Mouse (Mus musculus): ENCODE measurements at regions not wholly inside any gene's neighbourhood (a gene's known extent, or its start where the extent isn't known, plus 50 kb on each side); places are given as distances from the start of the nearest gene placed in this dataset.
"Not testable (repeated sequence)": the region's sequence is repeated elsewhere in the genome, so short reads cannot be mapped to it uniquely, and the experiment has no call there.

DNA sequence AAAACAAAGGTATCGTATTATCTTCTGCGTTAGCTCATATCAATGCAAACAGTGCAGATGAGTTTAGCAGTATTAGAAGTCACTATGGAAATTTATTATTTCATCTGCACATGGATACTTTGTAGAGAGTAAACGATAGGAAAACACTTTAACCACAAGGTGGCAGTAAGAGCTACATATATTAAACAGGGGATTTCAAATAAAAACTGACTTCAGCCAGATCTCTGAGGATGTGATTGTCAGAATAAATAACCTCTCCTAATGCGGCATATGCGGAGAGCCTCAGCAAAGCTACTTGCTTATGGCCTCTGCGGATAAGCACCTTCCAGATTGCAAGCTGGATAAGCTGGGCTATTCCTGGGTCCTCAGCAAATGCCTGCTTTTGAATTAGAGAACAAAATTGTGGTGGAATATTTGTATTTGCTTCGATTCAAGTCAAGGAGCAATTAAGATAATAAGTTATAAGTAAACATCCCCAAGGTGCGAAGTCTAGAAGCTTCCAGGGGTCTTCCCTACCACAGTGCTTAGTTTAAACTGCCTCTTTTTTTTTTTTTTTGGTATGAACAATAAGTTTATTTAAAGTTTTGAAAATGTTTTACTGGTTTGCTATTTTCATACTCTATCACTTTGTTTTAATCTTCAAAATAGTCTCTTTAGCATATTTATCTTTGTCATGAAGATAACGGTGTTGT is 96.8 kb upstream of the Steap1 start:
- Histone ChIP-seq H3K27me3 (ENCODE audit: insufficient read depth, low read length) (no peaks in the 10 kb centered on the region), H3K36me3 (ENCODE audit: insufficient read depth, low read length) (no peaks in the 10 kb centered on the region), H3K4me3 (replicated peaks; ENCODE audit: low read depth, low read length) (no peak overlapping the region), H3K27ac (no peak overlapping the region), H3K9me3 (replicated peaks; ENCODE audit: low read length) (no peaks in the 10 kb centered on the region), H3K9ac (ENCODE audit: low read depth, low read length) (no peak overlapping the region), H3K4me1 (replicated peaks; ENCODE audit: insufficient read depth, low read length) (no peaks in the 10 kb centered on the region), H3K4me2 (ENCODE audit: low read length) (no peak overlapping the region)
- DNase-seq (ENCODE audit: low spot score) (peak; percentile 82), ATAC-seq (replicated peaks; ENCODE audit: low FRiP score, low read depth) (no peak)
- 49% methylated on average over 9 of the region's 9 CpGs for WGBS
- TF ChIP-seq CTCF (IDR thresholded peaks at IDR 0.05; ENCODE audit: low read depth), result peak; percentile 73

DNA sequence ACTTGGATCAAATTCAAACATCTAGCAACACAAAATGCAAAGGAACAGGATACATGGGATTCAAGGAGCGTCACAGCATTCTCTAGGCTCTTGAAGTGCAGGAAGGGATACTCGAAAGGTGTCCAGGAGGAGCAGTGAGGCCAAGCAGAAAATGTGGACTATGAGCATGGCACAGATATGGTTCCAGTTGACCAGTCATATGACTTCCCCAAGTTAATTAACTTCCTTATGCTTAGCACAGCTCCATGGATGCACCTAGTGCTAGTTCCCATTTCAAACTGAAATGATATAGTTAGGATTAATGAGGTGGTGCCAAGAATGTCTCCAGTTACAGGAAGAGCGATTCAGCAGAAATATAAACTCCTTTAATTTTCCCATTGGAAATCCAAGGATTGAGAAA is 95.2 kb upstream of the Steap1 start:
- ATAC-seq (replicated peaks; ENCODE audit: low FRiP score, low read depth), result peak; percentile 43; the same call in 1 of the 2 replicates
- H3K27ac ChIP-seq, result no peak overlapping the region
- H3K36me3 ChIP-seq (ENCODE audit: insufficient read depth, low read length), result no peaks in the 10 kb centered on the region
- H3K4me1 ChIP-seq (replicated peaks; ENCODE audit: insufficient read depth, low read length), result no peaks in the 10 kb centered on the region
- H3K9me3 ChIP-seq (replicated peaks; ENCODE audit: low read length), result no peaks in the 10 kb centered on the region
- H3K27me3 ChIP-seq (ENCODE audit: insufficient read depth, low read length), result no peaks in the 10 kb centered on the region
- WGBS, result 51% methylated on average over 3 of the region's 3 CpGs
- DNase-seq (ENCODE audit: low spot score), result peak; percentile 29
- H3K4me2 ChIP-seq (ENCODE audit: low read length), result no peak overlapping the region
- H3K4me3 ChIP-seq (replicated peaks; ENCODE audit: low read depth, low read length), result no peak overlapping the region
- H3K9ac ChIP-seq (ENCODE audit: low read depth, low read length), result no peak overlapping the region
- TF ChIP-seq CTCF (IDR thresholded peaks at IDR 0.05; ENCODE audit: low read depth), result no peak

GRCm38 (mm10) chr5:5838767-5839166 is 89.6 kb upstream of the Steap1 start:
- H3K9me3 ChIP-seq (replicated peaks; ENCODE audit: low read length), result no peaks in the 10 kb centered on the region
- no peak overlapping the region for H3K27ac ChIP-seq
- no peaks in the 10 kb centered on the region for H3K27me3 ChIP-seq (ENCODE audit: insufficient read depth, low read length)
- H3K4me1 ChIP-seq (replicated peaks; ENCODE audit: insufficient read depth, low read length), result no peaks in the 10 kb centered on the region
- no peak overlapping the region for H3K4me2 ChIP-seq (ENCODE audit: low read length)
- H3K9ac ChIP-seq (ENCODE audit: low read depth, low read length), result no peak overlapping the region
- H3K36me3 ChIP-seq (ENCODE audit: insufficient read depth, low read length), result no peaks in the 10 kb centered on the region
- H3K4me3 ChIP-seq (replicated peaks; ENCODE audit: low read depth, low read length), result no peak overlapping the region
- TF ChIP-seq CTCF (IDR thresholded peaks at IDR 0.05; ENCODE audit: low read depth), result no peak
- WGBS, result 38% methylated on average over 3 of the region's 3 CpGs
- ATAC-seq (replicated peaks; ENCODE audit: low FRiP score, low read depth) (no peak), DNase-seq (ENCODE audit: low spot score) (no peak)

DNA sequence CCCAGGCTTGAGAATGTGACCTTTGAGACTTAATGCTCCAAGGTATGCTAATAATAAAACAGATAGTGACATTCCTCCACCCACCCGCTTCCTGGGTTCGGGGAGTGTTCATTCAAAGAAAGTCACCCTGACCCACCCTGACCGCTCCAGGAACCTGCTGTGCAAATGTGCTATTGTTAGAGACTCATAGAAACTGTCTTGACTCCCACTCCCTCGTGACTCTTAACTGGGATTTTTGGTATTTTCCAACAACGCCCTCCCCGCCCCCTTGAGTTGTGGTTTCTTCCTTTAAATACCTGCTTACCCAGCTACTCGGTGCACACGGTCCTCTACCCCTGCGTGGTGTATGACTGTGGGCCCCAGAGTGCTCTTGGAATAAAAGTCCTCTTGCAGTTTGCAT is 73.5 kb upstream of the Steap1 start:
- 82% methylated on average over 9 of the region's 9 CpGs for WGBS
- H3K4me3 ChIP-seq (replicated peaks; ENCODE audit: low read depth, low read length); DNase-seq (ENCODE audit: low spot score); H3K27me3 ChIP-seq (ENCODE audit: insufficient read depth, low read length); H3K9me3 ChIP-seq (replicated peaks; ENCODE audit: low read length); H3K4me1 ChIP-seq (replicated peaks; ENCODE audit: insufficient read depth, low read length); H3K27ac ChIP-seq; H3K36me3 ChIP-seq (ENCODE audit: insufficient read depth, low read length); H3K9ac ChIP-seq (ENCODE audit: low read depth, low read length); H3K4me2 ChIP-seq (ENCODE audit: low read length); ATAC-seq (replicated peaks; ENCODE audit: low FRiP score, low read depth): not testable (repeated sequence)
